Mouse (Mus musculus) retina, postnatal 7 days (tissue): ENCODE results near the gene Adamts18.
"Not testable (repeated sequence)": the region's sequence is repeated elsewhere in the genome, so short reads cannot be mapped to it uniquely, and the experiment has no call there.

Experiments used
- DNase-seq: peaks from one replicate; pipeline ENCODE4 v3.0.0-alpha.2; 2012; ENCODE audit warnings: low read depth, low spot score

Gene Adamts18

DNA sequence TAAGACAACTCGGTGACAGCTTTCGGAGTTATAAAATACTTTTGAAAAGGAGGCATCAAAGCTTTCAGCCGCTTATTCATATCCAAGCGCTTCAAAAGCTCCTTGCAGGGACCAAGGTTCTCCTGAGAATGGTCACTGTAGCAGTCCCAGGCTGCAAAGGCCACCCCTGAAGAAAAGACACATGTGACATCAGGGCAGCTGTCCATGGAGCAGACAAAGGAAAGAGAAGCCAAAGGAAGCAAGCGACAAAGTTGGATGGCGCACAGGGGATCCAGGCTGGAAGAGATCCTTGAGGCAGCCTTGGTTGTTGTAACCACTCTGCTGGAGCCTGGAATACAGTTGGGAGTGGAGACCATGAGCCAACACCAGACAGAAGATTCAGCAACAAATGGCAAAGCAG is 10.3 kb downstream of the Adamts18 start:
- no peak for DNase-seq

- no peak for DNase-seq
Observed at GRCm38 (mm10) chr8:113837570-113837915, 11.0 kb downstream of the Adamts18 start.

DNA sequence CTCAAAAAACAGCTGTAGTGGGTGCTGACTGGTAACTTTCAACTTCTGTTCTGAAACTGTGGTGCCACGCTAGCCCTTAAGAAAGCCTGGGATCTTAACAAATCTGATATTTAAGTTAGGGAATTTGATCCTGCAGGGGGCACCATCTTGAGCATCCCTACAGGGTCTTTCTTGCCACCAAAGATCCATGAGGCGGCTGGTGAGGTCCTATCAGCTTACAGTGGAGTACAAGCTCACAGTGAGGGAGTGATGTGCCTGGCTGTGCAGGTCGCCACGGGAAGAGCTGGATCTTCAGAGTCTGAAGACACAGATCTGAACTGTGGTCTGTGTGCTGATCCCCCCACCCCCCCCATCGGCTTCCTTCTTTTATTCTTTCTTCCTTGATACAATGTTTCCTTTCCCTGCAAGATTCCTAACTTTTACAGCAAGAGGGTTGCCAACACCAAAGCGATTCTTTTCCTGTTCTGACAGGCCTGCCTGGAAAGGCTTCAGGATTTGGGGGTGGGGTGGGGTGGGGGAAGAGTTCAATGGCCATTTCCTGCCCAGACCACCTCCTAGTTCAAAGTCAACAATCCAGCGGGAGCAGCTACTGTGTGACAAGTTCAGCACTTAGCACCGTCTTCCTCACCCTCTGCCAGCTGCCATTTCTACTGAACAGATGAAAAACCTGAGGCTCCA is 11.5 kb downstream of the Adamts18 start:
- DNase-seq, result no peak

- DNase-seq, result no peak
Observed at GRCm38 (mm10) chr8:113833644-113834043, 14.9 kb downstream of the Adamts18 start.

GRCm38 (mm10) chr8:113827270-113827669 is 21.3 kb downstream of the Adamts18 start:
- DNase-seq, result no peak

DNA sequence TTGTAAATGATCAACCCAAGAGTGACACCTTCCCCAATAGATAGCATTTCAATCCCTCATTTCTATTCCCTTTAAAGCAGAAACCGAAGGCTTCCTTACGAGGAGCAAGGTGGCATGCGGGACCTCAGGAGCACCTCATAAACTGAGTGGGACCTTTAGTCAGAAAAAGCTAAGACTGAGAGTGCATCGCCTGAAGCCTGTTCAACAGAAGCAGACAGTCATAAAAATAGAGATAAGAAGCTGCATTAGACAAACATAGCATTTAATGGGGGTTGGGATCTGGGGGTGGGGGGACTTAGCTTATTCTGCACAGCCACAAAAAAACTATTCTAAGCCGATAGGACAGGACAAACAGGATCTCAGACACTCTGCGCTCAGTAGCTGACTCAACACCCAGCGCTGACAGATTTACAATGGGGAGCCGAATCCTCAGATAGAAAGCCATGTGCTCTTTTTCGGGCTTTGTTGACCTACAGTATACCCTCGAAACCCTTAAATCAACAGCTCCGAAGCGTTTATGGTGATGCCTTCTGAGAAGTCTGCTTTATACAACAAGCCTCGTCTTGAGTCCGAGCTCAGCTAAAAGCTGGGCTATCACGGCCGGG is 27.5 kb downstream of the Adamts18 start:
- no peak for DNase-seq

DNA sequence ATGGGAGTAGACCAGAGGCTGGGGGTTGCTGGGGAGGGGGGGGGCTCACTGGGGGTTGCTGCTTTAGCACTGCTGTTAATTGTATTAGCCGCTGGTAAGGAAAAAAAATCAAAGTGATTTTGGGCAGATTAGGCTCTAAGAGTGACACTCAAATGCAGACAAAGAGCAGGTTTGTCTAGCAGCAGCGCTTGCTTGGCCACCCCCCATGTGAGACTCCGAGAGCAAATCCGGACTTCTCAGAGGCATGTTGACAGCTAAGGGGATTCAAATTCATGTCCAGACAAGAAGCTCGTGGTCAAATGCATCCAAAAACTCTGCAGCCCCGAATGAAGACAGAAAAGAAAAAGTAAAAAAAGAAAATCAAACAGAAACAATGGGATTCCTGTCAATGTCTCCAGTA is 34.6 kb downstream of the Adamts18 start:
- DNase-seq, result no peak

GRCm38 (mm10) chr8:113811521-113811920 is 37.0 kb downstream of the Adamts18 start:
- DNase-seq, result no peak

DNA sequence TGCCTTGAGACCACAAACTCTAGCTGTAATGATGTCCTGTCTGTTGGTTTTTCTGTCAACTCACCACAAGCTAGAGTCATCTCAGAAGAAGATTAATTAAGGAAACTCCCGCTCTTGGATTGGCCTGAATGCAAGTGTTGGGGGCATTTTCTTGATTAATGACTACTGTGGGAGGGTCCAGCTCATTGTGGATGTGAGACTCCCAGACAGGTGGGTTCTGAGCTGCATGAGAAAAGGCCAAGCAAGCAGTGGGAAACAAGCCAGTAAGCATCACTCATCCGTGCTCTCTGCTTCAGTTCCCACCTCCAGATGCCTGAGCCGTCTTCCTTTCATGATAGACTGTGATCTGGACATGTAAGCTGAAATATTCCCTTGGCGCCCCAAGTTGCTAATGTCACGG is 38.6 kb downstream of the Adamts18 start:
- no peak for DNase-seq

DNA sequence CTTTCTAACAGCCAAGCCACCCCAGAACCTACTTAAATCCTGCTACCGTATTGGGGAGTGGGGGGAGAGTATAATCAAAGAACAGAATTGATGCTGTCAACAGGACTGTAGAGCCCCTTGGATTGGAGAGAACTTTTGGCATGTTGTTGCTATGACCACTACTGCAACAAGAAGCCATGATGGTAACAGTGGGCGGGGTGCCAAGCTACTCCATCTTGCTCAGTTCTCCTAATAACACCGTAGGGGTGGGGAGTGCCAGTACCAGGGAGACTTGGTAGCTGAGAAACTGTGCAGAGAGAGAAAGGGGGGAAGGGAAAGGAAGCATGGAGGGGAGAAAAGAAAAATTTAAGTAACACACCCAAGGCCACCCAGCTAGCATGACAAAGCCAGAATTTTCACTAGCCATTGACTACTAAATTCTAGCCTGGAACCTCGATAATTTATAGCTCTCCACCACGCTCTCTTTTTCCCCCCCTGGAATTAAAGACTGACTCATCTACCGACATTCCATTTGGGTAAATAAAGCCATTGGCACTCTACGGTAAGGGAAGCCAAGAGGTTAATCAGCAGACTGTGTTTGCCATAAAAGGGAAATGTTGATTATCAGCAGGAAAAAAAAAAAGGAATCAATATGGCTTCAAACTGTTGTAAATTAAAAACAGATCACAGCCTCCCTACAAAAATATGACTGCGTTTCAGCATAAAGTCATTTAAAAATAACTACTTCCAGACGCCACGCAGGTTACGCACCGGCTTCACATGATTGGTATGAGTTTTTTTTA is 44.5 kb downstream of the Adamts18 start:
- DNase-seq, result no peak

GRCm38 (mm10) chr8:113801551-113801950 is 47.0 kb downstream of the Adamts18 start:
- no peak for DNase-seq

DNA sequence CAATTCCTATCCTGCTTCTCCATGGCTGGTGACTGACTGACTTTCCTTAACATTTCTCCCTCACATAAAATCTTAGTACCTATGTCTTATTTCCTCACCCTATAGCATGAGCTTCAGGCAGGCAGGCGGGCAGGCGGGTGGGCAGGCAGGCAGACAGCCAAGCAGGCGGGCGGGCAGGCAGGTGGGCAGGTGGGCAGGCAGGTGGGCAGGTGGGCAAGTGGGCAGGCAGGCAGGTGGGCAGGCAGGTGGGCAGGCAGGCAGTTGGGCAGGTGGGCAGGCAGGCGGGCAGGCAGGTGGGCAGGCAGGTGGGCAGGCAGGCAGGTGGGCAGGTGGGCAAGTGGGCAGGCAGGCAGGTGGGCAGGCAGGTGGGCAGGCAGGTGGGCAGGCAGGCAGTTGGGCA is 48.0 kb downstream of the Adamts18 start:
- DNase-seq, result not testable (repeated sequence)

GRCm38 (mm10) chr8:113799550-113799949 is 49.0 kb downstream of the Adamts18 start:
- no peak for DNase-seq

- DNase-seq, result no peak
Observed at GRCm38 (mm10) chr8:113791856-113792255, 56.7 kb downstream of the Adamts18 start.

GRCm38 (mm10) chr8:113791061-113791460 is 57.5 kb downstream of the Adamts18 start:
- no peak for DNase-seq

- DNase-seq, result no peak
Observed at GRCm38 (mm10) chr8:113783711-113784110, 64.8 kb downstream of the Adamts18 start.

DNA sequence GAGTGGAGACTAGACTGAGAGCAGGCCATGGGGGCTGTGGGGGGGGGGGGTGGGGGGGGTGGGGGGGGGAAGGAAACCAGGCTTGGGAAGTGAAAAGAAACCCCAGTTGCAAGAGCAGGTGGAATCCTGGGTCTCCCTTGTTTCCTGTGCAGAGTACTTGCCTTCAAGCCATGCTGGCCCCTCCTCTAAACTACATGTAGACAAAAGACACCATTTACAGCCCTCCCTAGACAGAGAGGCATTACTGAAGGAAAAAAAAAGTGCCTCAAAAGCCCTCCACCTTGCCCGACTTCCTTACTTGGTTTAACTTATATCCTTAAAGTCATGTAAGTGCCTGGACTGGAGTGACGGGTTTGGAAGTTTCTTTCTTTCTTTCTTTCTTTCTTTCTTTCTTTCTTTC is 67.0 kb downstream of the Adamts18 start:
- DNase-seq, result no peak

DNA sequence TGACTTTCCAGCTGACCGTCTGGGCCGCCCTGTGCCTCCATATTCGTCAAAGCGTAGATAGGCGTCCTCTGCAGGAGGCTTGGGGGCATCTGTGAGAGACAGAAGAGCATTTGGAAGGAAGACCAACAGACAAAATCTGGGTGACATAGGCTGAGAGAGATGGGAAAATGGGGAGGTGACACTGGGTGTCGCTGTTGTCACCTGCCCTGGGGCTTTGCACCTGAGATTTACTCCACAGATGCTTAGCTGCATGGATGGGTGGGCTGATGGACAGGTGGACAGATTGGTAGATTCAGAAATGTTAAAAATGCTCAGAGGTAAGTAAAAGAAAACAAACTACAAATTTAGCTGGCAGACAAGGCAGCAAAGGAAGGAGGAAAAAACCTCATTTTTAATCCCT is 73.2 kb downstream of the Adamts18 start:
- DNase-seq, result no peak

GRCm38 (mm10) chr8:113768861-113769410 is 79.6 kb downstream of the Adamts18 start:
- DNase-seq, result no peak

DNA sequence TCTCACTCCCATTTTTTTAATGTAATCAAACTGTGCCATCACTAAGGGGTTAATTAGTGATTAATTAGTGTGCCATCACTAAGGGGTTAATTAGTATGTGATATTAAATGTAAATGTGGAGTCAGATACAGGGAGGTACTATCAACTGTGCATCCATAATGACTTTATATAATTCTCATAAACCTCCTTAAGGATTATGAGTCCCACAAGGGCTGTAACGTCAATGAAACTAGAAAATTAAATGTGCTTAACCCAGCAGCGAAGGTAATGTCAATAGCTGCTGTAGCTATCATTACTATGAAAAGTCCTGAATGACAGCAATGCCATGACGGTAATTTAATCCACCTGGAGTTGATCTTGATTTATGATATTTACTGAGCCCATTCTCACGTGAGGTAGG is 83.4 kb downstream of the Adamts18 start:
- no peak for DNase-seq

DNA sequence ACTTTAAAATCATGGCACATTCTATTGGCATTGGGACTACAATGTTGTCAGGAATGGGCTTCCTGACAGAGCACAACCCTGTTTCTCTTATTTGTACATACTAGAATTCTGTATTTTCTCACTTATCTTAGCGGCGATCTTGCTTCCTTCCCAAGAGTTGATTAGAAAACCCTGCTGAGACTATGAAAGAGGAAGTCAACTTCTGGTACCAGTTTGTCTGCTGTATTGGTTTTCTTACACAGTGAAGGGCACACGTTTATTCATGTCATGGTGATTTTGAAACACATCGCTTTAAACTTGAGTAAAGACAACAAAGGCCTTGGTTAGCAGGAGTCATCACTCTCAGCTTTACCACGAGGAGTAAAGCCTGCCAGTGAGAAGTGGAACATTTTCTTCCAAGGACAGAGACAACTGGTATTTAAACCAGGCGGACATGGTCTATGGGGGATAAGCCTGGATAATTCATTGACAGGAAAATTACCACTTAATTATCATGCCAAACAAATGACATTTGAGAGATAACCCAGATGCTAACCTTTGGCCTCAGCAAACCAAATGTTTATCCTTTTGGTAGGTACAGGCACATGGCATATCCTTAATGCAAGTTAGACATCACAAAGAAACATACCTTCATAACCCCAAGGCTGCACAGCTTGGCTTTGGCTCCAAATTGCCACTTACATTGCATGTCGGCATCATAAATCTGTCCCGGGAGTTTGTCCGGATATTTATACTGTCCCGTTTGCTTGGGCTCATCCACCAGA is 84.8 kb downstream of the Adamts18 start:
- DNase-seq, result no peak

DNA sequence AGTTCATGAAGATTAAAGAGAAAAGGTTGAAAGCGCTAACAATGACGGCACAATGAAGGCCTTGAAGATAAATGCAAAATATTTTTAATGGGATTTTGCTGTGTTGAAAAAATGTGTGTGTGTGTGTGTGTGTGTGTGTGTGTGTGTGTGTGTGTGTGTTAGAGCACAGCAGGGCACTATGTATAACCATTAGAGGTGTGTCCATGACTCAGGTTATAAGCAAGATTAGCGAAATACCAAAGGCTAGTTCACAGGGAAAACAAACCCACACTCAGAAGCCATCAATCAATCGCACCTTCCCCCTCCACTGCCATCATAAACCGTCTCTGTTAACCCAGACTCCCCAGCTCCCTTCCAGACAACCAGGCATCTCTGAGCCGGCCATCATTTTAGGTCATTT is 86.4 kb downstream of the Adamts18 start:
- DNase-seq, result no peak
